Mouse (Mus musculus) neural tube, embryonic 12.5 days (tissue): ENCODE results near the gene Mbl2. TPM values are rescaled to one million over a fixed set of nuclear protein-coding genes. Genes with fewer than 3 reads are reported as not detected.
A peak's percentile ranks its signal among the peaks of the same experiment; 100 is the strongest.
"Not testable (repeated sequence)": the region's sequence is repeated elsewhere in the genome, so short reads cannot be mapped to it uniquely, and the experiment has no call there.

Source experiments
- ATAC-seq: fragments of 200-750 bp; cut with Nextera tagmentation; 2 replicates; pipeline ENCODE4 v1.8.0; 2017; ENCODE audit warnings: low read depth, mild to moderate bottlenecking, moderate TSS enrichment, moderate library complexity; ENCODE audit not compliant: low FRiP score
- H3K27ac ChIP-seq: fragments of 300-500 bp; sonication (generic); 2 replicates; pipeline ENCODE4 v1.5.1; 2016
- H3K27me3 ChIP-seq: fragments of 300-500 bp; sonication (generic); replicated peaks from 2 replicates; pipeline ENCODE4 v1.6.1; 2016; ENCODE audit warnings: mild to moderate bottlenecking
- H3K36me3 ChIP-seq: fragments of 300-500 bp; sonication (generic); 2 replicates; pipeline ENCODE4 v1.6.1; 2016; ENCODE audit warnings: mild to moderate bottlenecking
- H3K4me1 ChIP-seq: fragments of 300-500 bp; sonication (generic); 2 replicates; pipeline ENCODE4 v1.6.1; 2016
- H3K4me2 ChIP-seq: fragments of 300-500 bp; sonication (generic); replicated peaks from 2 replicates; pipeline ENCODE4 v1.6.1; 2016; ENCODE audit warnings: mild to moderate bottlenecking
- H3K4me3 ChIP-seq: fragments of 300-500 bp; sonication (generic); 2 replicates; pipeline ENCODE4 v1.5.1; 2016
- H3K9ac ChIP-seq: fragments of 300-500 bp; sonication (generic); 2 replicates; pipeline ENCODE4 v1.6.1; 2016; ENCODE audit warnings: mild to moderate bottlenecking
- H3K9me3 ChIP-seq: fragments of 300-500 bp; sonication (generic); 2 replicates; pipeline ENCODE4 v1.6.1; 2016; ENCODE audit warnings: mild to moderate bottlenecking
- WGBS: fragments of 180-500 bp; shearing (Covaris S2); methylation state at CpG from one replicate; pipeline ENCODE4 v1.1.7; 2016; 5-methylcytosine and 5-hydroxymethylcytosine counted together
- polyA plus RNA-seq: library from polyadenylated mRNA; unstranded; fragments of >200 nt; fragmentation: Nextera tagmentation; extraction: Ambion mirVana; gene quantifications from 2 replicates; pipeline ENCODE4 v1.2.1, GENCODE M21; 2016

Mbl2 gene
- polyA plus RNA-seq: not detected in 2 replicates

DNA sequence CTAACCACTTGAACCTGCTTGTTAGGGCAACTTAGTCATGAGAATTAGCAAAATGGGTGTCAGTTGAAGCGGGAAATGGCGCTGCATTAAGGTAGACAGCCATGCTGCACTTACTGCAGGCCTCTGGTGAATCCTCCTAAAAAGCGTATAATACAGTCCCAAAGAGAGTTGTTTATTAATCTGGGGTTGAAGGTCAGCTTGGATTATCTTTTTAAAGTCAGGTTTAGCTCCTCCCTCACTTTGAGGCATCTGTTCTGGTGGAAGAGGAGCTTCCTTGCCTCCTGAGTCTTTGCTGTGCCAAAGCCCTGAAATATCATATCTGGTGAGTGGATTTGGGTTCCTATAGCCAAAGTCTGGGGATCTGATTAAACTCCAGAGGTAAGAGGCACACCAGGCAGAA lies at the start of gene Mbl2:
Gene Mbl2, plus strand, starts transcription at position 252 of the 400 bp plus-strand sequence.
- no peaks in the 10 kb centered on the region for H3K36me3 ChIP-seq
- no peak within 1 kb of the TSS for H3K4me3 ChIP-seq
- 89% methylated on average over 3 of the region's 3 CpGs for WGBS
- no peak for ATAC-seq
- no peak within 1 kb of the TSS for H3K27ac ChIP-seq
- H3K27me3 ChIP-seq: no peaks in the 10 kb centered on the region
- H3K4me2 ChIP-seq: no peak within 1 kb of the TSS
- no peaks in the 10 kb centered on the region for H3K4me1 ChIP-seq
- H3K9ac ChIP-seq: no peak within 1 kb of the TSS
- no peaks in the 10 kb centered on the region for H3K9me3 ChIP-seq

DNA sequence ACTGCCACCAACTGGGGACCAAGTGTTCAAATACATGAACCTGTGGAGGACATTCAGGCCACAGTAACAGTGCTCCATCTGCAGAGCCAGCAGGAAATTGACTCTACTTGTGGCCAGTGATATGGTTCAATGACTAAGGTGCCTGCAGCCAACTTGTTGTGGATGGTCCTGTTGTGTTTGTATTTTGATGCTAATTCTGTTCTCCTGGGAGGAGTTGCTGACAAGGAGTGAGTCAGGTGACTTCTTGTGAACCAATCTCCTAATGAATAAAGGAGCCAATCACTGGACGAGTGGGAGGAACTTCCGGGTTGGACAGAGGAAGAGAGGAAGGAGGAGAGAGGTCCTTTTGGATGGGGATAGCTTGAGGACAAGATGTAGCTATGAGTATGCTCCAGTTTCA lies 47.2 kb upstream of the Mbl2 start:
- no peak overlapping the region for H3K4me2 ChIP-seq
- no peaks in the 10 kb centered on the region for H3K36me3 ChIP-seq
- H3K4me3 ChIP-seq: no peak overlapping the region
- no peaks in the 10 kb centered on the region for H3K27me3 ChIP-seq
- WGBS: 95% methylated on average over 2 of the region's 2 CpGs
- no peak overlapping the region for H3K9ac ChIP-seq
- ATAC-seq: no peak
- H3K4me1 ChIP-seq: no peaks in the 10 kb centered on the region
- H3K27ac ChIP-seq: no peak overlapping the region
- H3K9me3 ChIP-seq: peaks cover 11% of the 10 kb centered on the region; the same call in 1 of the 2 replicates

GRCm38 (mm10) chr19:30187232-30187631 lies 45.5 kb upstream of the Mbl2 start:
- Histone ChIP-seq H3K27ac (no peak overlapping the region), H3K4me2 (no peak overlapping the region), H3K4me3 (no peak overlapping the region), H3K4me1 (no peaks in the 10 kb centered on the region), H3K27me3 (no peaks in the 10 kb centered on the region), H3K9ac (no peak overlapping the region), H3K36me3 (no peaks in the 10 kb centered on the region), H3K9me3 (peaks cover 11% of the 10 kb centered on the region; the same call in 1 of the 2 replicates)
- ATAC-seq: no peak
- WGBS: 92% methylated on average over 2 of the region's 2 CpGs

- H3K9ac ChIP-seq: no peak overlapping the region
- WGBS: 80% methylated on average over 6 of the region's 6 CpGs
- H3K27ac ChIP-seq: no peak overlapping the region
- no peak overlapping the region for H3K4me2 ChIP-seq
- no peaks in the 10 kb centered on the region for H3K4me1 ChIP-seq
- H3K9me3 ChIP-seq: 0 out of 2 replicates have a peak, but pooled peaks cover under 1% of the 10 kb centered on the region
- H3K4me3 ChIP-seq: no peak overlapping the region
- ATAC-seq: no peak
- H3K36me3 ChIP-seq: no peaks in the 10 kb centered on the region
- no peaks in the 10 kb centered on the region for H3K27me3 ChIP-seq
These were observed 37.7 kb upstream of the Mbl2 start for GRCm38 (mm10) chr19:30194999-30195398.

DNA sequence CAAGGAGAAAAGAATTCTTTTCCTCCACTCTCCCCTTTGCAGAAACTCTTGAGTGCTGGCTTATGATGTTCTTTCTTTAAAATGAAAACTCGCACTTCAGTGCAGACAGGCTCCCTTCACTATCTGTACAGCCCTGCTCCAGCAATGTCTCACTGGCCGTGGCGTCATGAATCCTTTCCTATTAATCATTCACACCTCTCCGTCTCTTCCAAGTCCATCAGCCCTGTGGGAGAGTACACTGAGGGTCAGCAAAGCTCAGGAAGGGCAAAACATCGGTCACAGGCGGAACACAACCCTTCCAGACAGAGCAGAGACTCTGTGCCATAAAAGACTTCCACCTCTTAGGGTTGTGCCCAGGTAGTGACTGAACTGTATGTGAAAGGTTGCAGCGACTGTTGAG lies 30.6 kb upstream of the Mbl2 start:
- WGBS: 74% methylated on average over 7 of the region's 7 CpGs
- H3K4me3 ChIP-seq: no peak overlapping the region
- no peaks in the 10 kb centered on the region for H3K36me3 ChIP-seq
- H3K4me2 ChIP-seq: no peak overlapping the region
- ATAC-seq: no peak
- no peak overlapping the region for H3K27ac ChIP-seq
- no peaks in the 10 kb centered on the region for H3K9me3 ChIP-seq
- no peaks in the 10 kb centered on the region for H3K27me3 ChIP-seq
- H3K4me1 ChIP-seq: no peaks in the 10 kb centered on the region
- H3K9ac ChIP-seq: no peak overlapping the region

GRCm38 (mm10) chr19:30205159-30205816 lies 27.5 kb upstream of the Mbl2 start:
- no peak overlapping the region for H3K4me2 ChIP-seq
- no peaks in the 10 kb centered on the region for H3K36me3 ChIP-seq
- no peaks in the 10 kb centered on the region for H3K4me1 ChIP-seq
- H3K9me3 ChIP-seq: no peaks in the 10 kb centered on the region
- no peaks in the 10 kb centered on the region; the same call in 1 of the 2 replicates for H3K27me3 ChIP-seq
- 21% methylated on average over 12 of the region's 12 CpGs for WGBS
- H3K4me3 ChIP-seq: no peak overlapping the region
- peak; percentile 70; the same call in 1 of the 2 replicates for ATAC-seq
- H3K9ac ChIP-seq: no peak overlapping the region
- H3K27ac ChIP-seq: no peak overlapping the region

DNA sequence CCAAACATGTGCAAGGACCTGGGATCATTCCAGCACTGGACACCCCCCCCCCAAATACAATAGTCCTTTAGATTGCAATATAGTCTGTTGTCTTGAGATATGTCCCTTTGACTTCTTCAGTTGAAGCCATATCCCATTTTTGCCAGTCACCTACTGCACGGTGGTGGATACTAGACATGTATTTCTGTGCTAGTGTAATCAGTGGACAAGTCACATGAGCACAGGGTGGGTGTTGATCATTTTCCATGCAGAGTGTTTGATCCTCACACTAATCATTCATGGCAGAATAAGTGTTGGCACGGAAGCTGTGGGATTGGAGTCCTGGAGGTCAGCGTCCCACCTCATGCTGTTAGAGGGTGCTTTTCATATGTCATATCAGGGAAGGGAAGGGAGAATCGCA lies 26.9 kb upstream of the Mbl2 start:
- no peaks in the 10 kb centered on the region for H3K9me3 ChIP-seq
- no peaks in the 10 kb centered on the region for H3K4me1 ChIP-seq
- no peak overlapping the region for H3K27ac ChIP-seq
- no peak overlapping the region for H3K4me3 ChIP-seq
- no peaks in the 10 kb centered on the region for H3K36me3 ChIP-seq
- no peaks in the 10 kb centered on the region; the same call in 1 of the 2 replicates for H3K27me3 ChIP-seq
- no peak overlapping the region for H3K4me2 ChIP-seq
- H3K9ac ChIP-seq: no peak overlapping the region
- WGBS: 80% methylated on average over 4 of the region's 4 CpGs
- peak; percentile 2; the same call in 1 of the 2 replicates for ATAC-seq

DNA sequence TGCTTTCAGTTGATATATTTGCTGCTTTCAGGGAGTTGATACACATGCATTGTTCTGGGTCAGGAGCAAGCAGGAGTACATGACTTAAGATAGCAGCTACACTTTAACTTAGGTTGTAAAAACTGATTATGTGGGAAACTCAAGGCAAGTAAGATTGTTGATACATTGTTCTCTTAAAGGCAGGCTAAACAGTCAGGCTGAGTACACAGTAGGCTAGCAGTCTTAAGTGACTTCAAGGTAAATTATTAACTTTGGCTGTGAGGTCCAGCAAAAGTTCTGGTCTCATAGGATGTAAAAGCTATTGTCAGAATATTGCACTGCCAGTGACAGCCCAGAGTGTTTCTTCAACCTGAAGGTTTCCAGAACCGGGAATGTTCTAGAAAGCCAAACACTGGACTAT lies 25.8 kb upstream of the Mbl2 start:
- no peaks in the 10 kb centered on the region for H3K9me3 ChIP-seq
- no peaks in the 10 kb centered on the region for H3K36me3 ChIP-seq
- no peaks in the 10 kb centered on the region for H3K4me1 ChIP-seq
- 80% methylated on average over 1 of the region's 1 CpGs for WGBS
- ATAC-seq: no peak
- no peak overlapping the region for H3K9ac ChIP-seq
- H3K4me3 ChIP-seq: no peak overlapping the region
- H3K27me3 ChIP-seq: no peaks in the 10 kb centered on the region; the same call in 1 of the 2 replicates
- H3K27ac ChIP-seq: no peak overlapping the region
- no peak overlapping the region for H3K4me2 ChIP-seq

- H3K27ac ChIP-seq, H3K4me3 ChIP-seq, H3K9ac ChIP-seq, H3K9me3 ChIP-seq, H3K36me3 ChIP-seq, H3K27me3 ChIP-seq, H3K4me2 ChIP-seq, ATAC-seq, H3K4me1 ChIP-seq: not testable (repeated sequence)
- 84% methylated on average over 8 of the region's 8 CpGs for WGBS
These were observed 23.7 kb upstream of the Mbl2 start for GRCm38 (mm10) chr19:30209006-30209405.

DNA sequence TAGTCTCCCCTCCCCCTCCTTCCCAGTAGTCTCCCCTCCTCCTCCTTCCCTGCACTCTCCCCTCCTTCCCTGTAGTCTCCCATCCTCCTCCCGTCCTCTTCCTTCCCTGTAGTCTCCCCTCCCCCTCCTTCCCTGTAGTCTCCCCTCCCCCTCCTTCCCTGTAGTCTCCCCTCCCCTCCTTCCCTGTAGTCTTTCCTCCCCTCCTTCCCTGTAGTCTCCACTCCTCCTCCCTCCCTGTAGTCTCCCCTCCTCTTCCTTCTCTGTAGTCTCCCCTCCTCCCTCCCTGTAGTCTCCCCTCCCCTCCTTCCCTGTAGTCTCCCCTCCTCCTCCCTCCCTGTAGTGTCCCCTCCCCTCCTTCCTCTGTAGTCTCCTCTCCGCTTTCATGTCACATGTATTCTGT lies 18.7 kb upstream of the Mbl2 start:
- 23% methylated on average over 2 of the region's 2 CpGs for WGBS
- no peak overlapping the region for H3K4me3 ChIP-seq
- H3K4me2 ChIP-seq: no peak overlapping the region
- no peak for ATAC-seq
- no peak overlapping the region for H3K27ac ChIP-seq
- H3K9ac ChIP-seq: no peak overlapping the region
- no peaks in the 10 kb centered on the region for H3K36me3 ChIP-seq
- no peaks in the 10 kb centered on the region for H3K27me3 ChIP-seq
- H3K4me1 ChIP-seq: no peaks in the 10 kb centered on the region
- H3K9me3 ChIP-seq: no peaks in the 10 kb centered on the region

- H3K36me3 ChIP-seq, H3K4me3 ChIP-seq, H3K4me2 ChIP-seq, H3K27ac ChIP-seq, ATAC-seq, H3K9me3 ChIP-seq, H3K4me1 ChIP-seq, H3K27me3 ChIP-seq, H3K9ac ChIP-seq: not testable (repeated sequence)
- WGBS: 69% methylated on average over 2 of the region's 2 CpGs
These were observed 17.0 kb upstream of the Mbl2 start for GRCm38 (mm10) chr19:30215736-30216135.

GRCm38 (mm10) chr19:30216186-30216585 lies 16.6 kb upstream of the Mbl2 start:
- Histone ChIP-seq H3K4me1 (no peaks in the 10 kb centered on the region), H3K4me3 (no peak overlapping the region), H3K9ac (no peak overlapping the region), H3K27ac (no peak overlapping the region), H3K36me3 (no peaks in the 10 kb centered on the region), H3K4me2 (no peak overlapping the region), H3K27me3 (no peaks in the 10 kb centered on the region), H3K9me3 (no peaks in the 10 kb centered on the region)
- WGBS: 77% methylated on average over 4 of the region's 4 CpGs
- no peak for ATAC-seq

- no peaks in the 10 kb centered on the region for H3K4me1 ChIP-seq
- no peak overlapping the region for H3K27ac ChIP-seq
- H3K27me3 ChIP-seq: no peaks in the 10 kb centered on the region
- no peak overlapping the region for H3K9ac ChIP-seq
- peak; percentile 66; the same call in 1 of the 2 replicates for ATAC-seq
- no peaks in the 10 kb centered on the region for H3K36me3 ChIP-seq
- WGBS: 28% methylated on average over 7 of the region's 7 CpGs
- H3K4me2 ChIP-seq: no peak overlapping the region
- H3K4me3 ChIP-seq: no peak overlapping the region
- H3K9me3 ChIP-seq: no peaks in the 10 kb centered on the region
These were observed 15.4 kb upstream of the Mbl2 start for GRCm38 (mm10) chr19:30217335-30217734.
